26 mouse cellular contexts compared by ENCODE assay signal in genomic region chr13:70659715-70660114, GRCm38 (mm10). TPM values are rescaled to one million over a fixed set of nuclear protein-coding genes. Genes with fewer than 3 reads are reported as not detected.
DNase-seq lines count a peak whose midpoint lies in the region; ATAC-seq and TF ChIP-seq lines count a peak whose summit lies in the region.
"Had no signal": no experiment of that assay in that cellular context is flagged by ENCODE, and none has a peak within 500 bp of the region (broad histone marks: within the 10 kb centered on the region; RNA-seq: fewer than 3 reads in every experiment).

No protein-coding gene starts in this region.

- no peak overlapping the region for H3K9ac ChIP-seq in CH12.LX (ENCODE audit: insufficient read depth, low read depth)
- H3K9ac ChIP-seq: embryonic facial prominence, embryonic 12.5 days; embryonic facial prominence, embryonic 15.5 days; heart, embryonic 12.5 days; heart, embryonic 15.5 days; hindbrain, embryonic 12.5 days; hindbrain, embryonic 15.5 days had no signal

- TF ChIP-seq EP300 in CH12.LX (IDR thresholded peaks at IDR 0.05; ENCODE audit: low read length) = no peak

- in situ Hi-C loops in CH12.LX (cut with MboI; ENCODE audit: low pct_ligation_motif_present, low pct_unique_long_range_greater_than_20kb, low sequenced_read_pairs) = no loop called here

- H3K36me3 ChIP-seq in CH12.LX (replicated peaks in 1 of 2; ENCODE audit: control insufficient read depth in 1 of 2, insufficient read depth in 1 of 2, low read length in 1 of 2) = no peaks in the 10 kb centered on the region
- H3K36me3 ChIP-seq: embryonic facial prominence, embryonic 12.5 days; embryonic facial prominence, embryonic 15.5 days; heart, embryonic 12.5 days; heart, embryonic 15.5 days; hindbrain, embryonic 12.5 days; hindbrain, embryonic 15.5 days had no signal

- no peak for TF ChIP-seq POLR2A in CH12.LX (IDR thresholded peaks at IDR 0.05; ENCODE audit: low read depth, low read length)

- TF ChIP-seq CTCF in CH12.LX (conservative IDR thresholded peaks at IDR 0.05 in 1 of 2, IDR thresholded peaks at IDR 0.05 in 1 of 2; ENCODE audit: low read depth in 2 of 2, low read length in 2 of 2) = no peak

- TF ChIP-seq RAD21 in CH12.LX (IDR thresholded peaks at IDR 0.05; ENCODE audit: low read depth, low read length) = no peak

- no peak overlapping the region for H3K4me2 ChIP-seq in CH12.LX (ENCODE audit: insufficient read depth, low read depth, poor library complexity, severe bottlenecking)
- H3K4me2 ChIP-seq: embryonic facial prominence, embryonic 12.5 days; embryonic facial prominence, embryonic 15.5 days; heart, embryonic 12.5 days; heart, embryonic 15.5 days; hindbrain, embryonic 12.5 days; hindbrain, embryonic 15.5 days had no signal

- peaks cover 0 to 6% of the 10 kb centered on the region in 2 experiments; a peak in 2 of 4 replicates for H3K4me1 ChIP-seq in CH12.LX (ENCODE audit: control insufficient read depth in 1 of 2, insufficient read depth in 2 of 2)
- H3K4me1 ChIP-seq: embryonic facial prominence, embryonic 12.5 days; embryonic facial prominence, embryonic 15.5 days; hindbrain, embryonic 12.5 days; hindbrain, embryonic 15.5 days had no signal

- no peaks in the 10 kb centered on the region for H3K27me3 ChIP-seq in CH12.LX (replicated peaks)
- H3K27me3 ChIP-seq: embryonic facial prominence, embryonic 12.5 days; embryonic facial prominence, embryonic 15.5 days; heart, embryonic 12.5 days; heart, embryonic 15.5 days; hindbrain, embryonic 12.5 days; hindbrain, embryonic 15.5 days; Patski had no signal

- H3K4me3 ChIP-seq in CH12.LX (replicated peaks in 1 of 3; ENCODE audit: low read depth in 2 of 3, low read length in 2 of 3, poor library complexity in 1 of 3) = no peak overlapping the region
- H3K4me3 ChIP-seq: embryonic facial prominence, embryonic 12.5 days; embryonic facial prominence, embryonic 15.5 days; heart, embryonic 12.5 days; heart, embryonic 15.5 days; hindbrain, embryonic 12.5 days; hindbrain, embryonic 15.5 days had no signal

- no peaks in the 10 kb centered on the region for H3K79me2 ChIP-seq in CH12.LX (replicated peaks; ENCODE audit: control insufficient read depth, extremely low read depth, insufficient read depth, poor library complexity, severe bottlenecking)

- no peak overlapping the region for H3K27ac ChIP-seq in CH12.LX (ENCODE audit: insufficient read depth, low read depth)
- H3K27ac ChIP-seq: embryonic facial prominence, embryonic 12.5 days; embryonic facial prominence, embryonic 15.5 days; heart, embryonic 15.5 days; hindbrain, embryonic 12.5 days; hindbrain, embryonic 15.5 days had no signal

- DNase-seq in lung, postnatal 36 days = peak; percentile 34
- no peak for DNase-seq in lung, postnatal 10 days
- peak; percentile 6 for DNase-seq in CH12.LX (ENCODE audit: extremely low read depth)
- no peak for DNase-seq in cerebellum, adult 9-11 months
- DNase-seq in cerebellum, adult 11-12 months = no peak
- no peak for DNase-seq in urinary bladder, adult 2 months (ENCODE audit: low spot score)
- DNase-seq: adrenal gland, postnatal 10 days; cerebellum, adult 11 months; cerebellum, adult 8-10 months; cerebellum, postnatal 14 days; gastrocnemius, postnatal 36 days; heart, adult 18-20 months; heart, postnatal 14 days; heart, postnatal 4 days had no signal

- H3K9me3 ChIP-seq in CH12.LX (replicated peaks; ENCODE audit: low read length) = no peaks in the 10 kb centered on the region
- H3K9me3 ChIP-seq: embryonic facial prominence, embryonic 12.5 days; embryonic facial prominence, embryonic 15.5 days; heart, embryonic 15.5 days; hindbrain, embryonic 12.5 days had no signal

- dilution Hi-C loops in CH12.LX (cut with MboI; ENCODE audit: extremely low pct_ligation_motif_present, extremely low pct_unique_long_range_greater_than_20kb, low sequenced_read_pairs) = no loop called here

- peak; percentile 46 to 72; a peak in 3 of 4 replicates for ATAC-seq in hematopoietic stem cell, adult 5-6 weeks (replicated peaks in 1 of 2; ENCODE audit: insufficient read depth in 1 of 2, low FRiP score in 2 of 2, low TSS enrichment in 1 of 2, low read depth in 1 of 2, poor library complexity in 2 of 2, severe bottlenecking in 2 of 2)
- peak; percentile 78; the same call in 1 of the 2 replicates for ATAC-seq in monocyte, adult 5-6 weeks (replicated peaks; ENCODE audit: insufficient number of reproducible peaks, low FRiP score, low TSS enrichment, poor library complexity, severe bottlenecking)
- ATAC-seq: CD4-positive, CD25-positive, alpha-beta regulatory T cell, adult 4 months; forebrain, embryonic 14.5 days; intestine, postnatal 0 days; Patski had no signal

TF ChIP-seq in CH12.LX, 34 proteins besides CTCF, POLR2A, EP300 and RAD21:
- TF ChIP-seq MXI1 (IDR thresholded peaks at IDR 0.05; ENCODE audit: low read depth, low read length) = no peak
- TF ChIP-seq TBP (conservative IDR thresholded peaks at IDR 0.05; ENCODE audit: low read depth, low read length) = no peak
- no peak for TF ChIP-seq BHLHE40 (IDR thresholded peaks at IDR 0.05; ENCODE audit: low read depth, low read length)
- TF ChIP-seq CHD1 (IDR thresholded peaks at IDR 0.05; ENCODE audit: low read depth, low read length) = no peak
- no peak for TF ChIP-seq JUN (IDR thresholded peaks at IDR 0.05; ENCODE audit: insufficient read depth, low read depth, low read length)

RNA-seq across cellular contexts. Expression of gene Ice1, which starts 22.3 kb away (rescaled TPM):
- total RNA-seq in CH12.LX (2012; rRNA removed) (24.7 and 25.8 TPM in 2 replicates), CH12.LX (2014; rRNA removed) (25.5 and 26.8 TPM in 2 replicates)
- 24.2 and 29.5 TPM in 2 replicates for polyA plus RNA-seq in CH12.LX (2012; ENCODE audit: insufficient read length, low read depth)
- 33.5 and 43.0 TPM in 2 replicates for total RNA-seq in hematopoietic stem cell, adult 5-6 weeks (2017)
- total RNA-seq in monocyte, adult 5-6 weeks (2017) = 34.4 to 51.3 TPM (median 38.3 TPM) in 3 replicates
- polyA plus RNA-seq in urinary bladder, adult 2 months (2012; rRNA removed) = 33.4 and 35.4 TPM in 2 replicates

Comparison
In these comparisons a context has a peak if more than half of its experiments do, and no peak if none do; other contexts are left out.
1. DNase-seq: peak in lung, postnatal 36 days (single experiment) and CH12.LX (single experiment); none in lung, postnatal 10 days (single experiment), cerebellum, adult 9-11 months (single experiment), cerebellum, adult 11-12 months (single experiment) and urinary bladder, adult 2 months (single experiment).